Mouse (Mus musculus): ENCODE data around the gene Sgsm3.

DNA sequence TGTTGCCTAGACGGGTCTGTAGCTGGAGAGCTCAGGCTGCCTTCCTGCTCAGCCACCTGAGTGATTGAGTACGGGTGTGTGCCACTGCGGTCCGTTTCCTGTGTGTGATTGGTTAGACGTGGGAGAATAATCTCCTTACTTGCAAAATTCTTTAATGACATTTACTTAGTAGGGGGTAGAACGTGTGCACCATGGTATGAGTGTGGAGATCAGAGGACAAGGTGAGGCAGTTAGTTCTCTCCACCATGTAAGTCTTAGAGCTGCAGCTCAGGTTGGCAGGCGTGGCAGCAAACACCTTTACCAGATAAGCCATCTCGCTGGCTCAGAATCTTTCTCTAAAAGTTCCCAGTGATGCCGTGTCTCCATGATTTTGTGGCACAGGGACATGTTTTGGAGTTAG is 23.6 kb upstream of the Sgsm3 start:
- TF ChIP-seq GATA1 (IDR thresholded peaks at IDR 0.05; ENCODE audit: low read length) (no peak), TAL1 (IDR thresholded peaks at IDR 0.05; ENCODE audit: low read length) (no peak)
